Mouse (Mus musculus): ENCODE measurements around the gene Casc3. TPM values are rescaled to one million over a fixed set of nuclear protein-coding genes. Genes with fewer than 3 reads are reported as not detected.
"Not testable (repeated sequence)": the region's sequence is repeated elsewhere in the genome, so short reads cannot be mapped to it uniquely, and the experiment has no call there.

Casc3 gene
- total RNA-seq, 4 experiments from 2014 or later, result 53.6 to 57.8 (median 54.1) TPM

DNA sequence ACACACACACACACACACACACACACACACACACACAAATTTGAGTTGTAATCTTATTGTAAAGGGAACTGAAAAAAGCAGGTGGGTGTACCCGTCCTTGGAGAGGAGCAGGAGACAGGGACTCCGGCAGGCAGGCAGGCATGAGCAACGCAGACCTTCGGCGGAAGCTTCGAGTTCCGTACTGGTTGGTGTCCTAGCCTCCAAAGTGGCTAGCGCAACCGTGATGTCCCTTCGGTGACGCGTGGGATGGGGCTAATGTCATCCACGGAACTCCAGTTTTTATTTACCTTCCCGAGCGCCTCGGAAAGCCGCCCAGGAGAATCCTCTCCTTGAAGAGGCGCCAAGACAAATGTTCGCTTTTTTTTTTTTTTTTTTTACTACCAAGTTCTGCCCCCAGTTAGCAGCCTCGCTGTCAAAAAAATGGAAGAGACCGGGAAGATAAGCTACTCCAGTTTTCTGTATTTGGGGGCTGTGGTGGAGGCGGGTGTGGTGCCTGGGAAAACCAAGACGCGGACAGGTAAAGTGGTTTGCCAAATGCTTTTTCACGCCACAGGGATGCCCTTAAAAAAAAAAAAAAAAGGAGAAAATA lies 15.4 kb upstream of the Casc3 start:
- no peak for DNase-seq (ENCODE audit: low spot score in 2 of 2)

DNA sequence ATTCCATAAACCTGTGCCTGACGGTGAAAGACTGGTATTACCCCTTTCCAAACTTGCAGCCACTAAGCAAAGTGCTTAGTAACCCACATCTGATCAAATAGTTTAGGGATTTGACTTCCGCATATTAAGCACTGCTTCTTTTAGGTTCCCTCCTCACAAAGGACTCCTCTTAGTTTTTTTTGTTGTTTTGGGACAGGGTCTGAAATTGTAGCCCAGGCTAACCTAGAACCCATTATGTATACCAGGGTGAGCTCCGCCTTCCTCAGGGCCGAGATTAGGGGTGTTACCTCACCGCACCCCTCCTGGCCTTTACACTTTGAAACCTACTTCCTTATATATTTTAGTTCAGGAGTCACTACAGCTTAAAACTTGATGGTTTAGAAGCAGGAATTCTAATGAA lies 14.9 kb upstream of the Casc3 start:
- DNase-seq (ENCODE audit: low spot score in 2 of 2), result no peak

DNA sequence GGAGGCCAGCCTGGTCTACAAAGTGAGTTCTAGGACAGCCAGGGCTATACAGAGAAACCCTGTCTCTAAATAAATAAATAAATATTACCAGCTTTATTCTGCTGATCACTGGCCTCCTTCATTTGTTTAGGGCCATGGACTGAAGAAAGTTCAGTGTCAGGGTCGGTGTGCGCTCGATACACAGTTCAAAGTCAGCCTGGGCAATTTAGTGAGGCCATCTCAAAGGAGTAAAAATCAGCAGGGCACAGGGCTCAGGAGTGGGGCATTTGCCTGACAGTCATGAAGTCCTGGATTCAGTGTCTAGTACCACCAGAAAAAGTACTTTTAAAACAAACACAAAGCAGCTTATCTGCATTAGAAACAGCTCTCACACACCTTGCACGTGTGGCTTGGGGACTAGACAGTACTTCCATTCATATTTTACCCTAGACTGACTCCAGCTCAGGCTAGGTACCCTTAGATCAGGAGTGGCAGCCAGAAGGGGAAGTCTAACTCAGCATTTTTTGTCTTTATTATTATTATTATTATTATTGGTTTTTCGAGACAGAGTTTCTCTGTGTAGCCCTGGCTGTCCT lies 14.0 kb upstream of the Casc3 start:
- no peak for DNase-seq (ENCODE audit: low spot score in 2 of 2)

DNA sequence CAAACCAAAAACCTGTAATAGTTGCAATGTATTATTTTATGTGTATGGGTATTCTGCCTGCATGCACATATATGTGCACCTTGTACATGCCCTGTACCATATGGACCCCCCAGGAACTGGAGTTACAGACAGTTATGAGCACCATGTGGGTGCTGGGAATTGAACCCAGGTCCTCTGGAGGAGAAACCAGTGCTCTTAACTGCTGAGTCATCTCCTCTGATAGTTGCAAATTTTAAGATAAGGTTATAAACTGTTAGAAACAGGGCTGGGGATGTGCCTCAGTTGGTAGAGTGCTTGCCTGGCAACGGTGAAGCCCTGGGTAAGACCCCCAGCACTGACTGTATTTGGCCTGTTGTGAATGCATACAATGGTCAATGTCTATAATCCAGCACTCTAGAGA lies 13.3 kb upstream of the Casc3 start:
- no peak for DNase-seq (ENCODE audit: low spot score in 2 of 2)

DNA sequence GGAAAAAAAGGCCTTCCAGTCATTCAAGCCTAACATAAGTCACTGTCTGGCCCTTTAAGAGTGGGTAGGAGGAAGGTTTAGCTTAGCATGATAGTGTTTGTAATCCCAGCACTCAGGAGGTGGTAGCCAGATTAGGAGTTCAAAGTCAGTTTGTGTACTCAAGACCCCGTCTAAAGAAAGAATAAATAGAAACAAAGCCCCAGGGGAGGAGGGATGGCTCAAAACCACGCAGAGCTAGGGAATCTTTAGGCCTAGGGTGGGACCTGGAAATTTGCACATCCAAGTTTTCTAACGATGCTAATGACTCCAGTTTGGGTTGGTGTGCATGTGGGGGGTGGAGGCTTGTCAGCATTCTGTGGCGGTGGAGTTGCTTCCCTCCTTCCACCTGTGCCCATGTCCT lies 12.6 kb upstream of the Casc3 start:
- no peak for DNase-seq (ENCODE audit: low spot score in 2 of 2)

- peak; percentile 27 to 69 for DNase-seq (ENCODE audit: low spot score in 2 of 2)
Observed at GRCm38 (mm10) chr11:98794469-98795014, 10.2 kb upstream of the Casc3 start.

DNA sequence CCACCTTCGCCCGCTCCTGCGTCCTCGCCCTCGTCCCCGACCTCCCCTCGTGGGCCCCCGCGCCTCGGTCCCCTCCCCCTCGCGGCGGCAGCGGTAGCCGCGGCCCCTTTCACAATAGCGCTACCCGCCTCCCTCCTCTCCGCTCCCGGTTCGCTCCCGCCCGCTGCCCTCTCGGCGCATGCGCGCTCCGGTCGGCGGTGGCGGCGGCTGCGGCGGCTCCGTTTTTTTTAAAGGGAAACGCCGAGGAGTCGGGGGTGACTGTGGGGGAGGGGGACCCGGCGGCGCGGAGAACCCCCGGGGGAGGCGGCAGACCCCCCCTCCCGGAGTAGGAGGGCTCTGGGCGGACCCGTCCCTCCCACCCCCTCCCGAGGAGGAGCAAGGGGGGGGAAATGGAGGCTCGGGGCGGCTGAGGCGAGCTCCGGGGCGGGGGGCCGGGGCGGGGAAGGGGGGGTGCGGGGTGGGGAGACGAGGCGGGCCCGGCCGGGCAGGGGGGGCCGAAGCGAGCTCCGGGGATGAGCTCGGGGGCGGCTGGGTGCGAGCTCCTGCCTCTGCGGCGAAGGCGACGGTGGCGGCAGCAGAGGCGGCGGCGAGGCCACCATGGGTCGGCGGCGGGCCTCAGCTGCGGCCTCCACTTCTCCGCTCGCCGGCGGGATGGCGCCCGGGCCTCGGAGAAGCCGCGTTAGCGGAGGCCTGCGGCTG lies 9.5 kb upstream of the Casc3 start, which contains the start of gene Msl1:
TSS of gene Msl1 (plus strand) at position 502 of the 699 bp plus-strand sequence.
- DNase-seq (ENCODE audit: low spot score in 2 of 2), result peak in 1 of 2 experiments; percentile 83

- DNase-seq (ENCODE audit: low spot score in 2 of 2), result peak in 1 of 2 experiments; percentile 37
Observed at GRCm38 (mm10) chr11:98795714-98796514, 8.8 kb upstream of the Casc3 start.

DNA sequence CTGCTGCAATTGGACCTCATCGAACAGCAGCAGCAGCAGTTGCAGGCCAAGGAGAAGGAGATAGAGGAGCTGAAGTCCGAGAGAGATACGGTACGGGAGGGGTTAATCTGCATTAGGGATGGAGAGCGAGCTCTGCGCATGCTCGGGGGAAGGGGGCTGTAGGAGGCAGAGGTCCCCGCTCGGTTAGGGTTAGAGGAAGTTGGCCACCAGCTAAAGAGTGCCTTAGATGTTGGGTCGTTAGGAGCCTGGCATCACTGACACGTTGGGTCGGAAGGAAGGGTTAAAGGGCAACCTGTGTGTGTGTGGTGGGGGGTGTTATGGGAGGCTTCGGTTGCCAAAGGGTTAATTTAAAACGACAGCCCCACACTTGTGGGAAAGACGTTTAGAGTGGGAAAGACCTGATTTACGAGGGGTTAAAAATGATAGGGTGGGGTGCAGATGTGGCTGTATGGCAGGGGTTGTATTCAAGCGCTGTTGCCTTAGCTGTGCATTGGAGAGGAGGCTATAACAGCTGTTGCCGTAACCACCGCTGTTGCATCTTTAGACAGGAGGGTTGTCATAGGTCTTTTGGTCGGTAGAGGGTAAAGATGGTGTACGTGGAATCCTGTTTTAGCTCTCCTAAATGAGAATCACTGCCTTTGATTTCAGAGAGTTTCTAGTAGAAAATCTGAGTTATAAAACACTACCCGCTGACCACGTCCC lies 8.0 kb upstream of the Casc3 start:
- peak; percentile 59 to 62 for DNase-seq (ENCODE audit: low spot score in 2 of 2)

- DNase-seq (ENCODE audit: low spot score in 2 of 2), result no peak
Observed at GRCm38 (mm10) chr11:98797306-98797705, 7.4 kb upstream of the Casc3 start.

DNA sequence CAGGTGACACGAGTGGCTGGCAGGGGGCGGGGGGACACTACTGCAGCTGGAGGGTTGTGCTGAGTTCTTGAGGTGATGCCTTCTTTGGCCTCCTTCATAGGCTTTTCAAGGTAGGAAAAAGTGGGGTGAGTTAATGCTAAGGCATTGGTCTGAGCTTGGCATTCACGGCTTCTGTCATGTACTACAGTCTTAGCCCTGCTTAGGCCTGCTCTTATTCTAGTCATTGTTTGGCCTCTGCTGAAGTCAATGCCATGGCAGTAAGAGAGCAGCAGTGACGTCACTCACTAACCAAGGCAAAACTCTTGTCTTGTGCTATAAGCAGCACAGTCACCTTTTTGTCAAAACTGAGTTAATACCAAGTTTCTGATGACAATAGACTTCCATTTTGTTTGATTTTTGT lies 6.8 kb upstream of the Casc3 start:
- DNase-seq (ENCODE audit: low spot score in 2 of 2), result no peak

DNA sequence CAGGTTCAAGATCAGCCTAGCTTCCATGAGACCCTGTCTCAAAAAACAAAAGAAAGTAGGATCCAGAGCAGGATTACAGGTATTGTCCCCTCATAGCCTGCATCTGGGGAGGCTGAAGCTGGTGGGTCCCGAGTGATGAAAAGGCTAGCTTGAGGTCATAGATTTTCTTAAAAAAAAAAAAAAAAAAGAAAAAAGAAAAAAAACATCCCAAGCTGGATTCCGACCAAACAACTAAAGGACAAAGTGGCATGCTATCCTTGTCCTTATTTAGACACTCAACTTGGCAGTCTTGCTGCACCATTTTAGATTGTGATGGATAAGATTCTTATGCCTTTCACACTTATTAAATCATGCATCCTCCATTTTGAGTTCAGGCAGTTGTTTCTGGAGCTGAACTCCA lies 3.7 kb downstream of the Casc3 start:
- no peak for DNase-seq (ENCODE audit: low spot score in 2 of 2)

- DNase-seq (ENCODE audit: low spot score in 2 of 2), result peak; percentile 98 to 99
Observed at GRCm38 (mm10) chr11:98809457-98810290, 5.0 kb downstream of the Casc3 start.

- DNase-seq (ENCODE audit: low spot score in 2 of 2), result no peak
Observed at GRCm38 (mm10) chr11:98810686-98811085, 6.0 kb downstream of the Casc3 start.

DNA sequence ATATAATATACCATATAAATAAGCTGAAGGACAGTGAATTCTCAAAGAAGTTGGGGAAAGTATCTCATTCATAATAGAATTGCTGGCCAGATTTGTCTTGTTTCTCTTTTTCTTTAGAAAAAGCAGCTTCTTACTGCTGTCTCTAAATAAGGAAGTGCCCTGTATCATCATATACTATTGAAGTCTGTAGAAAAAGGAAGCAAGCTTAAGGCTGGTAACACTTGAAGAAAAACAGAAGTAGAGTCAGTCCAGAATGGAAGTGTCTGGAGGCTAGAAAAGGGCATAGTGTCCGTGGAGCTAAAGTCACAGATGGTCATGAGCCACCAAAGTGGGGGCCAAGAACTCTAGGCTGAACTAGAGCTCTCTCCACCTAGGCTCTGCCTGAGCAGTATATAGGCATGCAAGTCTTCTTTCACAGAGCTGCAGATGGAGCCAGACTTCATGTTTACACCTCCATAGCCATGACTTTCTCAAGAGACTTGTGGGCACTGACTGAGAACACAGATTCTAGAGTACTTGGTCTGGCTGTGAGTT lies 12.1 kb downstream of the Casc3 start:
- DNase-seq (ENCODE audit: low spot score in 2 of 2), result no peak

GRCm38 (mm10) chr11:98820968-98821367 lies 16.3 kb downstream of the Casc3 start:
- DNase-seq (ENCODE audit: low spot score in 2 of 2), result no peak

GRCm38 (mm10) chr11:98826071-98826470 lies 21.4 kb downstream of the Casc3 start:
- not testable (repeated sequence) for DNase-seq (ENCODE audit: low spot score in 2 of 2)

GRCm38 (mm10) chr11:98827877-98828276 lies 23.2 kb downstream of the Casc3 start:
- DNase-seq (ENCODE audit: low spot score in 2 of 2), result no peak

DNA sequence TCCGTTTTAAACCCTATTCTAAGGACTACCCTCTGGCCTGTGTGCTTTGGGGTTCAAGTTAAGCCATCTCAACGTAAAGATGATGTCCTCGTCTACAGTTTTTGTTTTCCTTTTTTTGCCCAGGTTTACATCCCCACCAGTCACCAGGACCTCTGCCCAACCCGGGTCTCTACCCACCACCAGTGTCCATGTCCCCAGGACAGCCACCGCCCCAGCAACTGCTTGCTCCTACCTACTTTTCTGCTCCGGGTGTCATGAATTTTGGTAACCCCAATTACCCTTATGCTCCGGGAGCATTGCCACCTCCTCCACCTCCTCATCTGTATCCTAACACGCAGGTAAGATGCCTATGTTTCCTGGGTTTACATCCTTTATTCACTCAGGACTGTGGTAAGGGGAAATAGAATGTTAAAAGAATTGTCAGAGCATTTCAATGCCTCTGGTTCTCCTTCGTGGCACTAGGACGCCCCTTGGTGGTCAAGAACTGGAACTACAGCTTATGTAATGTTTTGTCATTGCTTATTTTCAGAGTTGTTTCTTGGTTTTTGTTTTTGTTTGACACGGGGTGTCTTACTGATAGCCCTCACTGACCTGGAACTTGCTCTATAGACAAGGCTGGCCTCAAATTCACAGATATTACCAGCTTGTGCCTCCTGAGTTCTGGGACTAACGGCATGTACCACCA lies 24.5 kb downstream of the Casc3 start:
- DNase-seq (ENCODE audit: low spot score in 2 of 2), result no peak

All from left cerebral cortex, adult 8-10 months (tissue).